Mouse (Mus musculus) CH12.LX (cell line): ENCODE measurements at regions not wholly inside any gene's neighbourhood (a gene's known extent, or its start where the extent isn't known, plus 50 kb on each side); places are given as distances from the start of the nearest gene placed in this dataset.

ENCODE experiments used
- DNase-seq: peaks from one replicate; pipeline ENCODE4 v3.0.0-alpha.2; 2013; ENCODE audit errors: extremely low read depth
- H3K27ac ChIP-seq: 2 replicates; pipeline ENCODE4 v1.5.1; 2012; ENCODE audit warnings: low read depth, mild to moderate bottlenecking, control low read depth, moderate library complexity; ENCODE audit not compliant: insufficient read depth
- H3K27me3 ChIP-seq: replicated peaks from 2 replicates; pipeline ENCODE3; 2012; ENCODE audit warnings: inconsistent platforms
- H3K36me3 ChIP-seq, 2 experiments: replicated peaks in 1 of 2; 2 replicates each; pipeline versions ENCODE3 to v1.6.1; 2012; ENCODE audit warnings: inconsistent platforms in 1 of 2, low read length in 1 of 2, mild to moderate bottlenecking in 1 of 2, mixed read lengths in 1 of 2, moderate library complexity in 1 of 2; ENCODE audit not compliant: control insufficient read depth in 1 of 2, insufficient read depth in 1 of 2
- H3K4me1 ChIP-seq, 2 experiments: 2 replicates each; pipeline ENCODE4 v1.6.1; 2012; ENCODE audit warnings: inconsistent platforms in 1 of 2, moderate library complexity in 1 of 2; ENCODE audit not compliant: insufficient read depth in 2 of 2, control insufficient read depth in 1 of 2
- H3K4me2 ChIP-seq: 2 replicates; pipeline ENCODE4 v1.6.1; 2012; ENCODE audit warnings: low read depth, mild to moderate bottlenecking, control low read depth; ENCODE audit not compliant: poor library complexity, insufficient read depth, severe bottlenecking
- H3K4me3 ChIP-seq, 3 experiments: fragments of 150-350 bp in 1 of 3; sonication (generic) in 1 of 3; replicated peaks in 1 of 3; 2 replicates each; pipeline versions ENCODE3 to v1.5.1; 2011 to 2012; ENCODE audit warnings: low read depth in 2 of 3, low read length in 2 of 3, mild to moderate bottlenecking in 2 of 3, moderate library complexity in 2 of 3, control low read depth in 1 of 3, improper control_type of control experiment in 1 of 3, inconsistent platforms in 1 of 3, mixed read lengths in 1 of 3; ENCODE audit not compliant: poor library complexity in 1 of 3
- H3K79me2 ChIP-seq: replicated peaks from 2 replicates; pipeline ENCODE4 v1.6.1; 2012; ENCODE audit warnings: mild to moderate bottlenecking, moderate library complexity; ENCODE audit not compliant: control insufficient read depth, poor library complexity, insufficient read depth, severe bottlenecking; ENCODE audit errors: extremely low read depth
- H3K9ac ChIP-seq: 2 replicates; pipeline ENCODE4 v1.6.1; 2012; ENCODE audit warnings: low read depth, mild to moderate bottlenecking, control low read depth, moderate library complexity; ENCODE audit not compliant: insufficient read depth
- H3K9me3 ChIP-seq: replicated peaks from 2 replicates; pipeline ENCODE3; 2012; ENCODE audit warnings: low read length, inconsistent platforms, mixed read lengths
- BHLHE40 ChIP-seq: IDR thresholded peaks from 2 replicates; pipeline ENCODE4 v1.6.1; 2011; ENCODE audit warnings: mild to moderate bottlenecking, low read depth, low read length, improper control_type of control experiment
- CHD1 ChIP-seq: IDR thresholded peaks from 2 replicates; pipeline ENCODE4 v1.6.1; 2012; ENCODE audit warnings: low read depth, low read length, improper control_type of control experiment, inconsistent platforms
- CHD2 ChIP-seq: IDR thresholded peaks from 2 replicates; pipeline ENCODE4 v1.6.1; 2011; ENCODE audit warnings: low read length, improper control_type of control experiment
- CTCF ChIP-seq, 2 experiments: IDR thresholded peaks in 1 of 2; conservative IDR thresholded peaks in 1 of 2; 2 replicates each; pipeline ENCODE4 v1.5.1; 2011 to 2012; ENCODE audit warnings: low read depth in 2 of 2, low read length in 2 of 2, improper control_type of control experiment in 1 of 2, inconsistent platforms in 1 of 2, mild to moderate bottlenecking in 1 of 2, moderate library complexity in 1 of 2
- E2F4 ChIP-seq: IDR thresholded peaks from 2 replicates; pipeline ENCODE4 v1.6.1; 2011; ENCODE audit warnings: low read depth, low read length, improper control_type of control experiment; ENCODE audit not compliant: insufficient replicate concordance
- ELF1 ChIP-seq: IDR thresholded peaks from 2 replicates; pipeline ENCODE4 v1.6.1; 2014; ENCODE audit warnings: low read depth, mild to moderate bottlenecking, inconsistent platforms, low read length, improper control_type of control experiment
- EP300 ChIP-seq: IDR thresholded peaks from 2 replicates; pipeline ENCODE4 v1.6.1; 2011; ENCODE audit warnings: low read length, improper control_type of control experiment
- HCFC1 ChIP-seq: IDR thresholded peaks from 2 replicates; pipeline ENCODE4 v1.6.1; 2012; ENCODE audit warnings: low read depth, mild to moderate bottlenecking, inconsistent platforms, low read length, improper control_type of control experiment
- KAT2A ChIP-seq: IDR thresholded peaks from 2 replicates; pipeline ENCODE4 v1.6.1; 2012; ENCODE audit warnings: low read length, improper control_type of control experiment, inconsistent platforms; ENCODE audit not compliant: insufficient replicate concordance
- MAFK ChIP-seq: IDR thresholded peaks from 2 replicates; pipeline ENCODE4 v1.6.1; 2011; ENCODE audit warnings: low read length, improper control_type of control experiment; ENCODE audit not compliant: insufficient replicate concordance
- MAX ChIP-seq: IDR thresholded peaks from 2 replicates; pipeline ENCODE4 v1.6.1; 2011; ENCODE audit warnings: low read length, improper control_type of control experiment
- MAZ ChIP-seq: IDR thresholded peaks from 2 replicates; pipeline ENCODE4 v1.6.1; 2012; ENCODE audit warnings: low read depth, mild to moderate bottlenecking, inconsistent platforms, low read length, improper control_type of control experiment, moderate library complexity
- MEF2A ChIP-seq: IDR thresholded peaks from 2 replicates; pipeline ENCODE4 v1.6.1; 2014; ENCODE audit warnings: low read depth, mild to moderate bottlenecking, inconsistent platforms, low read length, improper control_type of control experiment, borderline replicate concordance
- NELFE ChIP-seq: IDR thresholded peaks from 2 replicates; pipeline ENCODE4 v1.6.1; 2011; ENCODE audit warnings: low read depth, low read length, improper control_type of control experiment
- NRF1 ChIP-seq: IDR thresholded peaks from 2 replicates; pipeline ENCODE4 v1.6.1; 2014; ENCODE audit warnings: low read depth, mild to moderate bottlenecking, inconsistent platforms, low read length, improper control_type of control experiment, moderate library complexity
- POLR2A ChIP-seq: IDR thresholded peaks from 2 replicates; pipeline ENCODE4 v1.6.1; 2011; ENCODE audit warnings: low read depth, mild to moderate bottlenecking, improper control_type of control experiment, low read length
- POLR2AphosphoS2 ChIP-seq: IDR thresholded peaks from 2 replicates; pipeline ENCODE4 v1.6.1; 2011; ENCODE audit warnings: low read depth, low read length, improper control_type of control experiment
- RAD21 ChIP-seq: IDR thresholded peaks from 2 replicates; pipeline ENCODE4 v1.6.1; 2011; ENCODE audit warnings: low read depth, mild to moderate bottlenecking, low read length, improper control_type of control experiment, moderate library complexity
- RCOR1 ChIP-seq: conservative IDR thresholded peaks from 2 replicates; pipeline ENCODE4 v1.6.1; 2012; ENCODE audit warnings: low read depth, mild to moderate bottlenecking, inconsistent platforms, low read length, improper control_type of control experiment
- SIN3A ChIP-seq: IDR thresholded peaks from 2 replicates; pipeline ENCODE4 v1.6.1; 2012; ENCODE audit warnings: low read length, improper control_type of control experiment, inconsistent platforms
- USF1 ChIP-seq: IDR thresholded peaks from 2 replicates; pipeline ENCODE4 v1.6.1; 2014; ENCODE audit warnings: low read depth, mild to moderate bottlenecking, inconsistent platforms, low read length, improper control_type of control experiment
- USF2 ChIP-seq: conservative IDR thresholded peaks from 2 replicates; pipeline ENCODE4 v1.6.1; 2011; ENCODE audit warnings: low read depth, low read length, improper control_type of control experiment
- ZC3H11A ChIP-seq: IDR thresholded peaks from 2 replicates; pipeline ENCODE4 v1.6.1; 2012; ENCODE audit warnings: low read depth, mild to moderate bottlenecking, inconsistent platforms, low read length, improper control_type of control experiment
- ZKSCAN1 ChIP-seq: IDR thresholded peaks from 2 replicates; pipeline ENCODE4 v1.6.1; 2012; ENCODE audit warnings: low read depth, inconsistent platforms, low read length, improper control_type of control experiment, borderline replicate concordance
- ZNF384 ChIP-seq: IDR thresholded peaks from 2 replicates; pipeline ENCODE4 v1.6.1; 2012; ENCODE audit warnings: low read depth, low read length, improper control_type of control experiment, inconsistent platforms
- dilution Hi-C: fragments of 300-500 bp; cut with MboI; formaldehyde crosslinking; loops from 2 replicates; pipeline ENCODE4 v1.14.3; 2020; ENCODE audit warnings: low sequenced_read_pairs; ENCODE audit not compliant: extremely low pct_unique_long_range_greater_than_20kb, extremely low pct_ligation_motif_present
- in situ Hi-C: fragments of 300-500 bp; cut with MboI; formaldehyde crosslinking; loops from 3 replicates; pipeline ENCODE4 v1.14.3; 2019; ENCODE audit warnings: low sequenced_read_pairs, low pct_ligation_motif_present, low pct_unique_long_range_greater_than_20kb, mixed read lengths

GRCm38 (mm10) chr7:68914344-68914743, 165.3 kb upstream of the Arrdc4 start:
- H3K4me2 ChIP-seq: no peak overlapping the region
- dilution Hi-C loops (no loop called here), in situ Hi-C loops (no loop called here)
- no peak overlapping the region for H3K9ac ChIP-seq
- no peak overlapping the region for H3K27ac ChIP-seq
- peaks cover 58% of the 10 kb centered on the region for H3K9me3 ChIP-seq
- H3K4me1 ChIP-seq: no peaks in the 10 kb centered on the region
- no peaks in the 10 kb centered on the region for H3K36me3 ChIP-seq
- no peak for DNase-seq
- no peaks in the 10 kb centered on the region for H3K27me3 ChIP-seq
- H3K4me3 ChIP-seq: no peak overlapping the region
- H3K79me2 ChIP-seq: no peaks in the 10 kb centered on the region
- TF ChIP-seq E2F4 (no peak), ELF1 (no peak)

- dilution Hi-C loops (no loop called here), in situ Hi-C loops (no loop called here)
- Histone ChIP-seq H3K79me2 (no peaks in the 10 kb centered on the region), H3K27ac (no peak overlapping the region), H3K4me1 (no peaks in the 10 kb centered on the region), H3K9ac (no peak overlapping the region), H3K36me3 (no peaks in the 10 kb centered on the region), H3K4me3 (no peak overlapping the region), H3K9me3 (peaks cover 61% of the 10 kb centered on the region), H3K4me2 (no peak overlapping the region), H3K27me3 (no peaks in the 10 kb centered on the region)
- no peak for DNase-seq
- TF ChIP-seq CHD2 (no peak), RCOR1 (no peak), POLR2A (no peak), EP300 (no peak), CTCF (conservative IDR thresholded peaks at IDR 0.05 in 1 of 2, IDR thresholded peaks at IDR 0.05 in 1 of 2; ENCODE audit: low read depth in 2 of 2, low read length in 2 of 2) (no peak), MAFK (no peak), ZC3H11A (no peak), KAT2A (no peak), CHD1 (no peak), SIN3A (no peak), USF1 (no peak), ZKSCAN1 (no peak)
These were observed 163.1 kb upstream of the Arrdc4 start for GRCm38 (mm10) chr7:68911989-68912655.

- H3K9me3 ChIP-seq: peaks cover 60% of the 10 kb centered on the region
- H3K4me3 ChIP-seq: no peak overlapping the region
- TF ChIP-seq NRF1 (no peak), ZKSCAN1 (no peak), MAX (no peak), ZNF384 (no peak), USF2 (no peak), POLR2AphosphoS2 (no peak), KAT2A (no peak), CHD1 (no peak), RAD21 (no peak), BHLHE40 (no peak), NELFE (no peak), E2F4 (no peak), MEF2A (no peak), MAZ (no peak), HCFC1 (no peak)
- TF ChIP-seq, all 38 proteins: peak for 0
- H3K9ac ChIP-seq: no peak overlapping the region
- dilution Hi-C loops (no loop called here), in situ Hi-C loops (no loop called here)
- H3K79me2 ChIP-seq: no peaks in the 10 kb centered on the region
- H3K27ac ChIP-seq: no peak overlapping the region
- no peaks in the 10 kb centered on the region for H3K4me1 ChIP-seq
- H3K27me3 ChIP-seq: no peaks in the 10 kb centered on the region
- DNase-seq: no peak
- no peaks in the 10 kb centered on the region for H3K36me3 ChIP-seq
- H3K4me2 ChIP-seq: no peak overlapping the region
These were observed 162.5 kb upstream of the Arrdc4 start for GRCm38 (mm10) chr7:68911562-68911961.
